ENCODE assay signal across 17 mouse cellular contexts in genomic region chr1:91204221-91204765, GRCm38 (mm10). TPM values are rescaled to one million over a fixed set of nuclear protein-coding genes. Genes with fewer than 3 reads are reported as not detected.
"Had no signal": no experiment of that assay in that cellular context is flagged by ENCODE, and none has a peak within 500 bp of the region (broad histone marks: within the 10 kb centered on the region; RNA-seq: fewer than 3 reads in every experiment).

No protein-coding gene starts in this region.

- H3K27ac ChIP-seq: liver, embryonic 13.5 days; midbrain, embryonic 15.5 days; neural tube, embryonic 12.5 days; neural tube, embryonic 15.5 days had no signal

- H3K27me3 ChIP-seq: liver, embryonic 13.5 days; midbrain, embryonic 15.5 days; neural tube, embryonic 12.5 days; neural tube, embryonic 15.5 days had no signal

- H3K4me1 ChIP-seq: liver, embryonic 13.5 days; midbrain, embryonic 15.5 days; neural tube, embryonic 12.5 days had no signal

- H3K36me3 ChIP-seq: liver, embryonic 13.5 days; midbrain, embryonic 15.5 days; neural tube, embryonic 12.5 days; neural tube, embryonic 15.5 days had no signal

- ATAC-seq: intestine, embryonic 16.5 days; midbrain, embryonic 15.5 days had no signal

- DNase-seq: kidney, adult 18-20 months; kidney, adult 9 months; kidney, postnatal 14 days; liver, embryonic 13.5 days; lung, adult 2 months; lung, postnatal 14 days; lung, postnatal 4 days; thymus, adult 18-20 months; thymus, postnatal 36 days had no signal

- H3K9me3 ChIP-seq: liver, embryonic 13.5 days; midbrain, embryonic 15.5 days; neural tube, embryonic 12.5 days; neural tube, embryonic 15.5 days had no signal

- H3K4me3 ChIP-seq: liver, embryonic 13.5 days; midbrain, embryonic 15.5 days; neural tube, embryonic 12.5 days; neural tube, embryonic 15.5 days had no signal

- H3K4me2 ChIP-seq: liver, embryonic 13.5 days; midbrain, embryonic 15.5 days; neural tube, embryonic 12.5 days; neural tube, embryonic 15.5 days had no signal

- H3K9ac ChIP-seq: liver, embryonic 13.5 days; midbrain, embryonic 15.5 days; neural tube, embryonic 12.5 days; neural tube, embryonic 15.5 days had no signal

RNA-seq across cellular contexts. Expression of gene Rbm44, which starts 59.4 kb away (rescaled TPM):
- total RNA-seq: layer of hippocampus, postnatal 14 days had no signal
- polyA plus RNA-seq: large intestine, adult 2 months; liver, adult 2 months; lung, adult 2 months; small intestine, adult 2 months had no signal
